16 mouse cellular contexts compared by ENCODE assay signal in genomic region chr3:137193873-137194272, GRCm38 (mm10).
"Had no signal": no experiment of that assay in that cellular context is flagged by ENCODE, and none has a peak within 500 bp of the region (broad histone marks: within the 10 kb centered on the region; RNA-seq: fewer than 3 reads in every experiment).

No protein-coding gene starts in this region.

- DNase-seq: lung, adult 18-20 months; lung, embryonic 14.5 days; lung, postnatal 10 days; lung, postnatal 4 days; midbrain, embryonic 14.5 days; right cerebral cortex, postnatal 14 days; thymus, adult 2 months; thymus, postnatal 25 days; thymus, postnatal 4 days had no signal

- H3K4me3 ChIP-seq: midbrain, embryonic 10.5 days; midbrain, embryonic 12.5 days; myocyte; neural tube, embryonic 12.5 days; stomach, embryonic 15.5 days had no signal

- H3K27ac ChIP-seq: midbrain, embryonic 10.5 days; midbrain, embryonic 12.5 days; neural tube, embryonic 12.5 days; stomach, embryonic 15.5 days; stomach, postnatal 0 days had no signal

- H3K4me2 ChIP-seq: lung, embryonic 14.5 days; midbrain, embryonic 12.5 days; neural tube, embryonic 12.5 days; stomach, embryonic 15.5 days had no signal

- H3K9ac ChIP-seq: lung, embryonic 14.5 days; midbrain, embryonic 12.5 days; neural tube, embryonic 12.5 days; stomach, embryonic 15.5 days had no signal

- H3K4me1 ChIP-seq: midbrain, embryonic 12.5 days; stomach, embryonic 15.5 days had no signal

- ATAC-seq: midbrain, embryonic 16.5 days had no signal

- H3K36me3 ChIP-seq: midbrain, embryonic 10.5 days; midbrain, embryonic 12.5 days; neural tube, embryonic 12.5 days; stomach, embryonic 15.5 days had no signal

- H3K27me3 ChIP-seq: midbrain, embryonic 12.5 days; neural tube, embryonic 12.5 days; stomach, embryonic 15.5 days had no signal

- H3K9me3 ChIP-seq: midbrain, embryonic 10.5 days; midbrain, embryonic 12.5 days; neural tube, embryonic 12.5 days; stomach, embryonic 15.5 days had no signal
